Mouse (Mus musculus): ENCODE measurements around the gene Dhx15.
A peak's percentile ranks its signal among the peaks of the same experiment; 100 is the strongest.
"Not testable (repeated sequence)": the region's sequence is repeated elsewhere in the genome, so short reads cannot be mapped to it uniquely, and the experiment has no call there.

Dhx15 gene

GRCm38 (mm10) chr5:52190371-52191179, at the start of gene Dhx15:
Dhx15 (minus strand) TSS chr5:52190514.
- DNase-seq (ENCODE audit: low read depth, low spot score) = peak; percentile 97

GRCm38 (mm10) chr5:52238877-52239276, 48.6 kb upstream of the Dhx15 start:
- no peak for DNase-seq (ENCODE audit: low read depth, low spot score)

- DNase-seq (ENCODE audit: low read depth, low spot score) = no peak
These were observed 47.8 kb upstream of the Dhx15 start for GRCm38 (mm10) chr5:52237956-52238735.

- DNase-seq (ENCODE audit: low read depth, low spot score) = not testable (repeated sequence)
These were observed 46.3 kb upstream of the Dhx15 start for GRCm38 (mm10) chr5:52236585-52236984.

GRCm38 (mm10) chr5:52234570-52234969, 44.3 kb upstream of the Dhx15 start:
- no peak for DNase-seq (ENCODE audit: low read depth, low spot score)

- DNase-seq (ENCODE audit: low read depth, low spot score) = no peak
These were observed 43.6 kb upstream of the Dhx15 start for GRCm38 (mm10) chr5:52233891-52234290.

- no peak for DNase-seq (ENCODE audit: low read depth, low spot score)
These were observed 42.3 kb upstream of the Dhx15 start for GRCm38 (mm10) chr5:52232611-52233010.

GRCm38 (mm10) chr5:52232199-52232598, 41.9 kb upstream of the Dhx15 start:
- DNase-seq (ENCODE audit: low read depth, low spot score) = no peak

- DNase-seq (ENCODE audit: low read depth, low spot score) = no peak
These were observed 40.2 kb upstream of the Dhx15 start for GRCm38 (mm10) chr5:52230466-52230865.

- no peak for DNase-seq (ENCODE audit: low read depth, low spot score)
These were observed 36.4 kb upstream of the Dhx15 start for GRCm38 (mm10) chr5:52226677-52227076.

- no peak for DNase-seq (ENCODE audit: low read depth, low spot score)
These were observed 31.3 kb upstream of the Dhx15 start for GRCm38 (mm10) chr5:52221596-52221995.

GRCm38 (mm10) chr5:52220013-52220804, 29.9 kb upstream of the Dhx15 start:
- DNase-seq (ENCODE audit: low read depth, low spot score) = no peak

GRCm38 (mm10) chr5:52218238-52218637, 27.9 kb upstream of the Dhx15 start:
- DNase-seq (ENCODE audit: low read depth, low spot score) = no peak

- no peak for DNase-seq (ENCODE audit: low read depth, low spot score)
These were observed 23.0 kb upstream of the Dhx15 start for GRCm38 (mm10) chr5:52213143-52213900.

GRCm38 (mm10) chr5:52191180-52191468, 810 bp upstream of the Dhx15 start:
- no peak for DNase-seq (ENCODE audit: low read depth, low spot score)

GRCm38 (mm10) chr5:52189664-52190365, 499 bp downstream of the Dhx15 start:
- peak; percentile 47 for DNase-seq (ENCODE audit: low read depth, low spot score)

- no peak for DNase-seq (ENCODE audit: low read depth, low spot score)
These were observed 2.1 kb downstream of the Dhx15 start for GRCm38 (mm10) chr5:52188206-52188605.

GRCm38 (mm10) chr5:52177326-52177725, 13.0 kb downstream of the Dhx15 start:
- no peak for DNase-seq (ENCODE audit: low read depth, low spot score)

GRCm38 (mm10) chr5:52168468-52168867, 21.8 kb downstream of the Dhx15 start:
- DNase-seq (ENCODE audit: low read depth, low spot score) = no peak

- DNase-seq (ENCODE audit: low read depth, low spot score) = no peak
These were observed 41.2 kb downstream of the Dhx15 start for GRCm38 (mm10) chr5:52149138-52149537.

GRCm38 (mm10) chr5:52147141-52147540, 43.2 kb downstream of the Dhx15 start:
- DNase-seq (ENCODE audit: low read depth, low spot score) = no peak
